Mouse (Mus musculus): Measurements from ENCODE around the gene Cmtr1.
"Not testable (repeated sequence)": the region's sequence is repeated elsewhere in the genome, so short reads cannot be mapped to it uniquely, and the experiment has no call there.

Cmtr1 gene

DNA sequence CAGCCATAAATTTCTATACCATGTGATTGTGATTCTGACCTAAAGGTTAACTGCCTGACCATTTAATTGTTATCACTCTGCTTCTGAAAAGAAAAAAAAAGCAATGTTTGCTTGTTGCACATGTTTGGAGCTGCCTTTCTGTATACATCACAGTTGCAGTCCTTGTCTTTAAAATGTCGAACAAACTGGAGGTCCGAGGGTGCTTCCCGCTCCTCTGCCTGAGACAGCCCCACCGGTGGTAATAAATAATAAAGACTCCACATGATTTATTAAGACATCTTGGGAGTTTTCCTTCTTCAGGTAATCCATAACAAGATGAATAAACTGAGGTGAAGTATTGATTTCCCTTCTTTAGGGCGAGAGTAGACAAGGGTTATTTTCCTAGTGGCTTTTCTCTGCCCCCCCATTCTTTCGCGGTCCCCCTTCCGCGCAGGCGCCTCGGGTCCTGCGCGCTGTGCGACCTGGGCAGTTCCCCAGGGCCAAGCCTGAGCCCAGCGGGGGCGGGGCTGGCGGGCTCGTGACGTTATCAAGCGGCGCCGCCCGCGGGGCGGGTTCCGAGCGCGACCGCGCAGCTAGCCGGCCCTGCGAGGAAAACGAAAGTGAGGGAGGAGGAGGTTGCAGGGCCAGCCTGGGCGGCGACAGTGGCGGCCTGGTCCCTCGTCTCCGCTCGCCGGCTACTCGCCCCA, at the start of gene Cmtr1:
TSS of gene Cmtr1 (plus strand) at position 520 of the 686 bp plus-strand sequence.
- peak; percentile 91 to 95 for DNase-seq (ENCODE audit: low read depth in 2 of 2, low spot score in 2 of 2)

GRCm38 (mm10) chr17:29613453-29613852, 46.9 kb upstream of the Cmtr1 start:
- not testable (repeated sequence) for DNase-seq (ENCODE audit: low read depth in 2 of 2, low spot score in 2 of 2)

- peak; percentile 91 to 93 for DNase-seq (ENCODE audit: low read depth in 2 of 2, low spot score in 2 of 2)
These were observed 46.0 kb upstream of the Cmtr1 start, which contains the start of the genes Rnf8 and Gm28043 for GRCm38 (mm10) chr17:29614115-29615023. Gene Rnf8, plus strand, starts transcription at chr17:29614790. Gene Gm28043, plus strand, starts transcription at chr17:29614876.

DNA sequence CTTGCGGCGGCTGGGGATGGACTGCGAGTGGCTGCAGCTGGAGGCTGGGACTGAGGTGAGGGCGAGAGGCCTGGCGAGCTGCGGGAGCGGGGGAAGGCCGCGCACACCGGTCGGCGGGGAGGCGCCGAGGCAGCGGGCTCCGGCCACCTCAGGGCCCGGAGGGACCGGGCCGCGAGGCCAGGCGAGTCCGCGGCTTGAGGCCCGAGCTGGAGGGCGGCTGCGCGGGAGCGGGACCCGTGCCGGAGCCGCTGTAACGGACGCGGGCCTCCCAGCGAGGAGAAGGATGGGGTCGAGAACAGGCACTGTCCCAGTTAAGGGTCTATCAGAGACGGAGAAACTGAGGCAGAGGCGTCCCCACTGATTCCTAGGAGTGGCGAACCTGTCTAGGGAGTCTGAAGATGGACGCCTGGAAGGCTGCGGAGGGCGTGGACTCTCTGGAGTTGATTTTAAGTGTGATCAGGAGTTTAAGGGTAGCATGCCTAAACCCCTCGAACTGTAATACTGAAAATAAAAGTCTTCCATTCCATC, 45.3 kb upstream of the Cmtr1 start:
- DNase-seq (ENCODE audit: low read depth in 2 of 2, low spot score in 2 of 2): no peak

DNA sequence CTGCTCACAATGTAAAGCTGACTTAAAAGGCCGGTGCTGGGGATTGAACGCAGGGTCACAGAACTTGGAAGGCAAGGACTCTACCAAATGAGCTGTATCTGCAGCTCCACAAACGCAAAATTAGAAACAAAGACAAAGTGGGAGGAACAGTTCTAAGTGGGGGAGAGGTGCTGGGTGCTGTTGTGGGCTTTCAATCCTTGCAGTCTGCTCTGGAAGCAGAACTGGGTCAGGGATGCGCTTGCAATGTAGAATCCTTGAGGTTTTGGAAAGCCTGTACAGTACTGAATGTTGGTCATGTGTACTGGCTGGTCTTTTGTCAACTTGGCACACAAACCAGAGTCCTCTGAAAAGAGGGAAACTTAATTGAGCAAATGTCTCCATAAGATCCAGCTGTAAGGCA, 44.8 kb upstream of the Cmtr1 start:
- DNase-seq (ENCODE audit: low read depth in 2 of 2, low spot score in 2 of 2): no peak

- no peak for DNase-seq (ENCODE audit: low read depth in 2 of 2, low spot score in 2 of 2)
These were observed 41.2 kb upstream of the Cmtr1 start for GRCm38 (mm10) chr17:29619231-29619630.

GRCm38 (mm10) chr17:29623488-29623887, 36.9 kb upstream of the Cmtr1 start:
- DNase-seq (ENCODE audit: low read depth in 2 of 2, low spot score in 2 of 2): no peak

GRCm38 (mm10) chr17:29627285-29627684, 33.1 kb upstream of the Cmtr1 start:
- DNase-seq (ENCODE audit: low read depth in 2 of 2, low spot score in 2 of 2): no peak

GRCm38 (mm10) chr17:29628946-29629345, 31.4 kb upstream of the Cmtr1 start:
- no peak for DNase-seq (ENCODE audit: low read depth in 2 of 2, low spot score in 2 of 2)

DNA sequence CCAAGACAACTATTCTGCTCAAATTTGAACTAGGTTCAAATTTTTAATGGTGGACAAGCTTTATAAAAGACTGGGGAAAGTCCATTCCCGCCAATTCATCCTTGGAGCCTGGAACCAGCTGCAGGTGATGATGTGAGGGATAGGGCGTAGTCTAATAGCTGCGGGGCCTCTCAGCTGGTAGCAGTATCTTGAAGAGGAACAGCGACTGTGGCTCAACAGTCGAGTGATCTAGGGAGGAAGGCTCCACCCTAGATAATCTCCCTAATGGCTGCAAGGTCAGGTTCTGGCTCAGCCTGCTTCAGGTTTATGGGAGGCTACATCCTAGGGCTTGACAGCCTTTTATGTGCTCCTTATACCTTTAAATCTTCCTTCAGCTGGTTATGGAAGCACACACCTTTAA, 30.8 kb upstream of the Cmtr1 start:
- DNase-seq (ENCODE audit: low read depth in 2 of 2, low spot score in 2 of 2): no peak

DNA sequence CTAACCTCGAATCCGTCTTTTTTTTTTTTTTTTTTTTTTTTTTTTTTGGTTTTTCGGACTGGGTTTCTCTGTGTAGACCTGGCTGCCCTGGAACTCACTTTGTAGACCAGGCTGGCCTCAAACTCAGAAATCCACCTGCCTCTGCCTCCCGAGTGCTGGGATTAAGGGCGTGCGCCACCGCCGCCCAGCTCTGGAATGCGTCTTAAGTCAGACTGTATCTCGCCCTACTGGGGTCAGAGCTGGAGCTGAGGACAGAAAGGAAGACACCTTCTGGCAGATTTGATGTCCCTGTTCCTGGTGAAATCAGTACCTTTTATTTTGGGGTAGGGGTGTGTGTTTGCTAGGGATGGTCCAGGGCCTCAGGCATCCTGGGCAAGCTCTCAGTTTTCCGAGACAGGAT, 28.1 kb upstream of the Cmtr1 start:
- DNase-seq (ENCODE audit: low read depth in 2 of 2, low spot score in 2 of 2): no peak

GRCm38 (mm10) chr17:29635492-29635891, 24.9 kb upstream of the Cmtr1 start:
- DNase-seq (ENCODE audit: low read depth in 2 of 2, low spot score in 2 of 2): no peak

DNA sequence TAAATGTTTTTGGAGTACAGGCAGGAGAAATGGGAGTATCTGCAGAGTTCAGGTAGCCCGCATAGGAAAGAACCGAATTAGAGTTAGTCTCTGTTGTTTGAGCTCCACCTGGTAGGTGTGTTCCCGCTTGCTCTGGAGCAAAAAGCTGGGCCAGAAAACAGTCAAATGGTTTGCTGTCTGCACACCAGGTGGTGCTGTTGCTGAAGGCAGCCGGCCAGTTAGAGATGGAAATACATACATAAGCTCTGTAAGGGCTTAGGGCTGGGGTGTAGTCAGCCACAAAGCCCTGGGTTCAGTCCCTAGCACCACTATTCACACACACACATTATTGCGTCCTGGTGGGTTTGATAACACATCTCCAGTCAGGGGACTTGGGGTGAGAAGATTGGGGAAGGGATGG, 24.3 kb upstream of the Cmtr1 start:
- no peak for DNase-seq (ENCODE audit: low read depth in 2 of 2, low spot score in 2 of 2)

DNA sequence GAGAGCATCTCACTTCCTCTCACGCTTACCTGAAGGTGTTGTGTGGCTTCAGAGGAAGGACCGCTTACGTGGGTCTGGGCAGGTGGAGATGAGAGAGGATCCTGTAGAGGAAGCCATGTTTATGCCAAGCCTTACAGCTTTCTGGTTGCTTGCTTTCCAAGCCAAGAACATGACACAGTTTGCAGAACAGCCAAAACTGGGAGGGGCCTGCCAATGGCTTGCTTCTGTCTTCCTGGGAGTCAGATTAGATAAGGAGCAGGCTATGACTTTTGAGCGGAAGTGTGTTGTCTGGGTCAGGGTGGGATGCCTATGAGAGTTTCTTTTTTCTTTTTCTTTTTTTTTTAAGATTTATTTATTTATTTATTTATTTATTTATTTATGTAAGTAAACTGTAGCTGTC, 23.0 kb upstream of the Cmtr1 start:
- DNase-seq (ENCODE audit: low read depth in 2 of 2, low spot score in 2 of 2): no peak

DNA sequence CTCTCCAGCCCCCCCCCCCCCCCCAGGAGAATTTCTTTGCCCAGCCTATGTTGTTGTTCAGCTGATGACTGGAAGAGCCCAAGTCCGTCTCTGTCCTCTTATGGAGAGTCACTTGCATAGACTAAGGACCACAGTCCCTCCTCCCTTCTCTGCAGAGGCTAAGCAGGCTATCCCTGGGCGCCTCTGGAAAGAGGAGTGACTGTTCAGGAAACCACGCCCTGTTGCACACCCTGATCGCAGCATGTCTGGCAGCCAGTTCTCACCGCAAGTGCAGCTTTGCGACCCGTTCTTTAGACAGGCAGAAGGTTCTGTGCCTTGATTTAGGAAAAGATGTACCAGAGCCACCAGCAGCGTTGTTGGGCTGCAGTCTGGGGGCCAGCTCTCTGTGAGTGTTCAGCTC, 22.5 kb upstream of the Cmtr1 start:
- DNase-seq (ENCODE audit: low read depth in 2 of 2, low spot score in 2 of 2): peak in 1 of 2 experiments; percentile 4

GRCm38 (mm10) chr17:29640971-29641370, 19.4 kb upstream of the Cmtr1 start:
- no peak for DNase-seq (ENCODE audit: low read depth in 2 of 2, low spot score in 2 of 2)

- no peak for DNase-seq (ENCODE audit: low read depth in 2 of 2, low spot score in 2 of 2)
These were observed 18.2 kb upstream of the Cmtr1 start for GRCm38 (mm10) chr17:29642219-29642618.

DNA sequence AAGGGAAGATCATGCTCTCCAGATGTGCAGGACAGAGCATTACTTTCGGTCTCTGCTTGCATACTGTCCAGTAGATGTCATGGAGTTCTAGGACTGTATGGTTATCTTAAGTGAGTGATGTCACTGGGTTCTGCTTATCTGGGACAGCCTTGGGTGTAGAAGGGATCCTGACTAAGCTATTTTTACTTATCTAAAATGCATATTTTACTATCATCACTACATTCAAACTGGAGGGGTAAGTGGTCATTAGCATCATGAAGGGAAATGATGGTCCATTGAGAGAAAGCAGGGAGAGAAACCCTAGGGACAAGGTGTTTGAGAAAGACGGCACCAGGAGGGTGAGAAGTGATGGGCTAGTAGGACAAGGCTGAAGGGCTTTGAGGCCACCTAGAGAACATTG, 2.1 kb upstream of the Cmtr1 start:
- no peak for DNase-seq (ENCODE audit: low read depth in 2 of 2, low spot score in 2 of 2)

GRCm38 (mm10) chr17:29660762-29661391, 482 bp downstream of the Cmtr1 start:
- peak; percentile 7 to 20 for DNase-seq (ENCODE audit: low read depth in 2 of 2, low spot score in 2 of 2)

DNA sequence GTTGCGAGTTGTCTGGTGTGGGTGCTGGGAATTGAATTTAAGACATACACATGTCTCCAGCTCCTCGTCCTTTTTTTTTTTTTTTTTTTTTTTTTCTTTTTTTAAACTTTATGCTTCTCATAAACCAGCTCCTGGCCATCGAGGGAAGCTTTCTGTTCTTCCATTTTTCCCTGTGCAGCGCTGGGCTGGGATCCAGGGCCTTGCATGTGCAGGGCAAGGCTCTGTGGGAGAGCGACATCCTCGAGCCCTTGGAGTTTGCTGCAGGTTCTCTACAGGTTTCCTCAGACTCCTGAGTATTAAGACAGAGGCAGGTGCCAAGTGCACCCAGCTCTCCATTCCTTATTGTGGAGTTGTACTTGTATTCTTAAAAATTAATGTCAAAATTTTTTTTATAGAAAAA, 1.8 kb downstream of the Cmtr1 start:
- no peak for DNase-seq (ENCODE audit: low read depth in 2 of 2, low spot score in 2 of 2)

Data from CD8-positive naive resting alpha-beta T cell, adult 2 months (primary cell).